8 mouse cellular contexts compared by ENCODE assay signal in the genomic region with DNA sequence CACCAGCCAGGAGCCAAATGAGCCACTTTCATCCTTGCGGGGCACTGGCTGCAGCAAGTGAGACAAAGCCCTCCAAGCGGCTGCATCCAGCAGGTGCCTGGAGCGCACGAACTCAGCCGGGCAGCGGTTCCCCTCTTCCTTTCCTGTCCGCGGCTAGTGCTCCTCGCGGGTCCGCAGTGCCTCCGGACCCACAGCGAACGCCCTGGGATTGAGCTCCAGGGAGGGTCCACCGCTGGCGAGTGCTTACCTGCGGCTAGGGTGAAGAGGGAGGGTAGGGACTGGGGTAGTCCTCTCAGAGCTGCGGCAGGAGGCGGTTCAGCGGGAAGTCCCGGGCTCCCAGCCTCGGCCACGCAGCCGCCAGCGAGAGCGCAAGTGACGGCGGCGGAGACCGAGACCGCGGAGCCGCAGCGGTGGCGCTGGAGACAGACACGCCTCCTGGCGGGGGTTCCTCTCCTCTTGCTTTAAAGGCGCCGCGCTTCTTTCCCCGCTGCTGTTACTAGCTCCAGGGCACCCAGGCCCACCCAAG. TPM values are rescaled to one million over a fixed set of nuclear protein-coding genes. Genes with fewer than 3 reads are reported as not detected.
DNase-seq lines count a peak whose midpoint lies in the region; ATAC-seq and TF ChIP-seq lines count a peak whose summit lies in the region.

Gene Grik2 (minus strand): TSS at position 386 of the 526 bp plus-strand sequence.

- H3K9me3 ChIP-seq in ES-E14 (ENCODE audit: control insufficient read depth, insufficient read depth, low read depth, low read length), result no peaks in the 10 kb centered on the region
- H3K9me3 ChIP-seq in embryonic facial prominence, embryonic 15.5 days (replicated peaks), result no peaks in the 10 kb centered on the region
- no peaks in the 10 kb centered on the region for H3K9me3 ChIP-seq in stomach, embryonic 14.5 days (ENCODE audit: control insufficient read depth, low read depth, low read length)

- peak within 1 kb of the TSS; percentile 67 to 75 for H3K4me3 ChIP-seq in ES-E14 (ENCODE audit: insufficient read depth in 1 of 2, low read depth in 1 of 2, low read length in 2 of 2, poor library complexity in 1 of 2, severe bottlenecking in 1 of 2)
- peak within 1 kb of the TSS; percentile 33; the same call in 1 of the 2 replicates for H3K4me3 ChIP-seq in bone marrow macrophage, adult 2 months (ENCODE audit: insufficient read depth, low read length)
- peak within 1 kb of the TSS; percentile 54 for H3K4me3 ChIP-seq in embryonic facial prominence, embryonic 15.5 days (replicated peaks)
- H3K4me3 ChIP-seq in stomach, embryonic 14.5 days (ENCODE audit: low read depth, low read length), result peak within 1 kb of the TSS; percentile 54

- no peak for TF ChIP-seq CTCF in bone marrow macrophage, adult 2 months (IDR thresholded peaks at IDR 0.05; ENCODE audit: low read depth, low read length)

- no peaks in the 10 kb centered on the region for H3K36me3 ChIP-seq in ES-E14 (ENCODE audit: control insufficient read depth, insufficient read depth, low read length, poor library complexity, severe bottlenecking)
- no peaks in the 10 kb centered on the region for H3K36me3 ChIP-seq in embryonic facial prominence, embryonic 15.5 days
- H3K36me3 ChIP-seq in stomach, embryonic 14.5 days (ENCODE audit: control insufficient read depth, insufficient read depth, low read length), result no peaks in the 10 kb centered on the region

- H3K4me1 ChIP-seq in ES-E14 (ENCODE audit: control insufficient read depth in 2 of 2, insufficient read depth in 2 of 2, low read length in 2 of 2, poor library complexity in 1 of 2), result no peaks in the 10 kb centered on the region; a peak in 1 of 4 replicates
- H3K4me1 ChIP-seq in bone marrow macrophage, adult 2 months (ENCODE audit: control insufficient read depth, insufficient read depth, low read length), result no peaks in the 10 kb centered on the region
- H3K4me1 ChIP-seq in embryonic facial prominence, embryonic 15.5 days, result peaks cover 12% of the 10 kb centered on the region
- H3K4me1 ChIP-seq in stomach, embryonic 14.5 days (ENCODE audit: control insufficient read depth, insufficient read depth, low read length), result no peaks in the 10 kb centered on the region

- WGBS in embryonic facial prominence, embryonic 15.5 days, result under 1% methylated on average over 40 of the region's 41 CpGs
- WGBS in stomach, embryonic 14.5 days, result 0% methylated on average over 36 of the region's 41 CpGs

- H3K27ac ChIP-seq in ES-E14 (ENCODE audit: insufficient read depth, low read depth, low read length, poor library complexity, severe bottlenecking), result no peak within 1 kb of the TSS
- H3K27ac ChIP-seq in bone marrow macrophage, adult 2 months (ENCODE audit: insufficient read depth, low read depth, low read length), result no peak within 1 kb of the TSS
- no peak within 1 kb of the TSS for H3K27ac ChIP-seq in embryonic facial prominence, embryonic 15.5 days (replicated peaks)
- H3K27ac ChIP-seq in stomach, embryonic 14.5 days (ENCODE audit: low read length), result no peak within 1 kb of the TSS

- peak within 1 kb of the TSS; percentile 71 for H3K9ac ChIP-seq in ES-E14 (ENCODE audit: insufficient read depth, low read depth, low read length, poor library complexity, severe bottlenecking)
- peak within 1 kb of the TSS; percentile 18; the same call in 1 of the 2 replicates for H3K9ac ChIP-seq in embryonic facial prominence, embryonic 15.5 days
- H3K9ac ChIP-seq in stomach, embryonic 14.5 days (replicated peaks; ENCODE audit: low read depth, low read length), result 0 out of 2 replicates have a peak within 1 kb of the TSS, but pooled peaks have one; percentile 30

- in situ Hi-C loops in ES-E14 (cut with MboI; ENCODE audit: low sequenced_read_pairs in 2 of 2, unreplicated experiment in 2 of 2), result no loop called here

- peak within 1 kb of the TSS; percentile 94 for H3K4me2 ChIP-seq in embryonic facial prominence, embryonic 15.5 days (replicated peaks)
- peak within 1 kb of the TSS; percentile 87 for H3K4me2 ChIP-seq in stomach, embryonic 14.5 days (replicated peaks; ENCODE audit: low read depth, low read length)

- no peak for TF ChIP-seq POLR2A in bone marrow macrophage, adult 2 months (IDR thresholded peaks at IDR 0.05; ENCODE audit: borderline replicate concordance, low read depth, low read length)

- ATAC-seq in embryonic facial prominence, embryonic 15.5 days (ENCODE audit: insufficient number of reproducible peaks, low FRiP score, low TSS enrichment, low read depth), result peak; percentile 51; the same call in 1 of the 2 replicates
- ATAC-seq in stomach, embryonic 14.5 days (ENCODE audit: insufficient number of reproducible peaks, insufficient read depth, low FRiP score, low read depth), result peak; percentile 70

- intact Hi-C loops in heart, postnatal 14 days (cut with DNase I), result no loop called here

- DNase-seq in ES-E14 (ENCODE audit: low read depth, low spot score), result peak; percentile 48
- DNase-seq in heart, postnatal 14 days, result peak; percentile 37 to 41
- DNase-seq in layer of hippocampus, postnatal 36 days, result peak; percentile 89
- DNase-seq in mesoderm, embryonic 11.5 days (ENCODE audit: low read depth, low spot score), result peak; percentile 80
- no peak for DNase-seq in spleen, adult 18-20 months

- peaks cover 21% of the 10 kb centered on the region for H3K27me3 ChIP-seq in embryonic facial prominence, embryonic 15.5 days
- H3K27me3 ChIP-seq in stomach, embryonic 14.5 days (ENCODE audit: control insufficient read depth, insufficient read depth, low read length), result 0 out of 2 replicates have a peak, but pooled peaks cover 4% of the 10 kb centered on the region

TF ChIP-seq in ES-E14, 5 proteins besides CTCF, POLR2A, EP300 and RAD21:
- TF ChIP-seq ZNF384 (IDR thresholded peaks at IDR 0.05; ENCODE audit: low read depth, low read length) (no peak), CHD2 (IDR thresholded peaks at IDR 0.05; ENCODE audit: low read depth, low read length) (no peak), ZC3H11A (IDR thresholded peaks at IDR 0.05; ENCODE audit: borderline replicate concordance, low read depth, low read length) (no peak), HCFC1 (IDR thresholded peaks at IDR 0.05; ENCODE audit: borderline replicate concordance, insufficient read depth, low read length) (no peak), MAFK (IDR thresholded peaks at IDR 0.05; ENCODE audit: insufficient read depth, low read depth, low read length) (no peak)
TF ChIP-seq in ES-E14: peak in this region for 0.

RNA-seq across cellular contexts. Expression of gene Grik2, which starts in this region (rescaled TPM):
- total RNA-seq in ES-E14 (2012; rRNA removed), result 0.22 and 0.26 TPM in 2 replicates
- polyA plus RNA-seq in bone marrow macrophage, adult 2 months (2012; ENCODE audit: insufficient read depth, insufficient read length, missing spikeins), result not detected in 2 replicates
- 1.2 and 1.5 TPM in 2 replicates for polyA plus RNA-seq in embryonic facial prominence, embryonic 15.5 days (2015; fragmentation: Nextera tagmentation; extraction: Ambion mirVana)
- total RNA-seq in heart, postnatal 14 days (2021), result under 1 TPM; 0.27 to 0.38 TPM
- 100 to 1,000 TPM; 103 to 110 TPM for total RNA-seq in layer of hippocampus, postnatal 36 days (2021)
- 8.9 and 10.0 TPM in 2 replicates for polyA plus RNA-seq in stomach, embryonic 14.5 days (2014; fragmentation: Nextera tagmentation; extraction: Ambion mirVana)

Comparison
In these comparisons a context has a peak if more than half of its experiments do, and no peak if none do; other contexts are left out.
1. RNA of gene Grik2 (total RNA-seq): 103 to 110 TPM in layer of hippocampus, postnatal 36 days; 0.27 to 0.38 TPM in heart, postnatal 14 days and 0.22 to 0.26 TPM in ES-E14; every median in the first group is over 10 times any median in the second.
2. Peak in DNase-seq, H3K4me3 ChIP-seq and H3K9ac ChIP-seq in ES-E14; RNA of the gene not detected or under 1 TPM.
3. Peak in DNase-seq in heart, postnatal 14 days; RNA of the gene not detected or under 1 TPM.
4. DNase-seq: peak in layer of hippocampus, postnatal 36 days (2 of 2) and mesoderm, embryonic 11.5 days (single experiment); none in spleen, adult 18-20 months (0 of 2).
5. H3K9ac ChIP-seq: peak in every context shown above with its lines; median percentile 71 in ES-E14; 30 in stomach, embryonic 14.5 days; 18 in embryonic facial prominence, embryonic 15.5 days.
6. Peak in every context shown above with its lines, with median percentiles within 50 percentile points of each other: H3K4me3 ChIP-seq.